Mouse (Mus musculus) ES-Bruce4 (cell line): Measurements from ENCODE around the gene Kcnk1. TPM values are rescaled to one million over a fixed set of nuclear protein-coding genes. Genes with fewer than 3 reads are reported as not detected.

Experiments used
- H3K27ac ChIP-seq: 2 replicates; pipeline ENCODE4 v1.5.1; 2012; ENCODE audit warnings: low read length, inconsistent platforms; ENCODE audit not compliant: insufficient read depth
- H3K27me3 ChIP-seq: 2 replicates; pipeline ENCODE4 v1.6.1; 2012; ENCODE audit warnings: mild to moderate bottlenecking, low read length, inconsistent platforms; ENCODE audit not compliant: control insufficient read depth, poor library complexity, insufficient read depth, severe bottlenecking
- H3K36me3 ChIP-seq: 2 replicates; pipeline ENCODE4 v1.6.1; 2012; ENCODE audit warnings: inconsistent platforms, mild to moderate bottlenecking, low read length, moderate library complexity; ENCODE audit not compliant: control insufficient read depth, poor library complexity, insufficient read depth, severe bottlenecking
- H3K4me1 ChIP-seq: one replicate; pipeline ENCODE4 v1.8.1; 2011; ENCODE audit warnings: low read length; ENCODE audit not compliant: control insufficient read depth, insufficient read depth
- H3K4me3 ChIP-seq: 2 replicates; pipeline ENCODE4 v1.5.1; 2011; ENCODE audit warnings: low read depth, mild to moderate bottlenecking, low read length
- H3K9ac ChIP-seq: 2 replicates; pipeline ENCODE4 v1.6.1; 2012; ENCODE audit warnings: low read depth, mild to moderate bottlenecking, inconsistent platforms; ENCODE audit not compliant: poor library complexity, severe bottlenecking
- H3K9me3 ChIP-seq: replicated peaks from 2 replicates; pipeline ENCODE4 v1.6.1; 2012; ENCODE audit warnings: mild to moderate bottlenecking, low read length, inconsistent platforms; ENCODE audit not compliant: control insufficient read depth, poor library complexity, insufficient read depth, severe bottlenecking
- CTCF ChIP-seq: IDR thresholded peaks from one replicate; pipeline ENCODE4 v1.8.1; 2011; ENCODE audit warnings: low read depth, low read length
- EP300 ChIP-seq: IDR thresholded peaks from 2 replicates; pipeline ENCODE4 v1.6.1; 2011; ENCODE audit warnings: low read depth, low read length; ENCODE audit not compliant: insufficient read depth
- POLR2A ChIP-seq: IDR thresholded peaks from one replicate; pipeline ENCODE4 v1.8.1; 2011; ENCODE audit warnings: low read length; ENCODE audit not compliant: insufficient read depth
- polyA plus RNA-seq: library from polyadenylated mRNA; stranded (reverse); fragments of >200 nt; gene quantifications from 2 replicates; pipeline ENCODE4 v1.2.4, GENCODE M21; 2011; ENCODE audit warnings: low read depth; ENCODE audit not compliant: missing spikeins, insufficient read depth, insufficient read length

The Kcnk1 gene
- polyA plus RNA-seq, 1 experiment = 38.8 TPM

DNA sequence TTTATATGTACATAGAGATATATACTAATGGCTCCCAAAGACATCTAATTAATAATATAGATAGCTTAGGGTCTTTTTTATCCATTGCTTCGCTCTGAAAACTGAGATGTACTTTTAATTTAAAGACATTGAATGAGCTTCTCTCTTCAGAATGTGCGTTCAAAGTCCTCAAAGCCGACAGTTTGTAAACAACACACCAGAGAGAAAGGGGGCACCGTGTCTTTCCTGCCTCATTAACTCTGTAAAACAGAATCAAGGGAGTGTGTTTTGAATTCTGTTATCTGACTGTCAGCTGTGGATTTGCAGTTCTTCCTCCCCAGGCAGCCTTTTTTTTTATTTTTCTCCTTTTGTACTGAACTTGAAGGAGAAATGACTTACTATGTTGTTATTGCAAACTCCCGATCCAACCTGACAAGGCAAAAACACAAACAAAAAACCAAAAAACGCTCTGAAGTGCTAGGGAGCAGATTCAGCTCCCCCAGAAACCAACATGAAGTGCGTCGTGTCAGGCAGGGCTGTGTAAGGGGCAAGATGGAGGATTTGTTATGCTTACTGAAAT, 69.7 kb downstream of the Kcnk1 start:
- Histone ChIP-seq H3K36me3 (no peaks in the 10 kb centered on the region), H3K9me3 (no peaks in the 10 kb centered on the region), H3K9ac (no peak overlapping the region), H3K27me3 (no peaks in the 10 kb centered on the region; the same call in 1 of the 2 replicates), H3K4me3 (no peak overlapping the region), H3K4me1 (no peaks in the 10 kb centered on the region), H3K27ac (no peak overlapping the region)
- TF ChIP-seq POLR2A (no peak), EP300 (no peak), CTCF (no peak)

GRCm38 (mm10) chr8:126067306-126067705, 72.3 kb downstream of the Kcnk1 start:
- Histone ChIP-seq H3K4me1 (no peaks in the 10 kb centered on the region), H3K9ac (no peak overlapping the region), H3K27ac (no peak overlapping the region), H3K9me3 (no peaks in the 10 kb centered on the region), H3K4me3 (no peak overlapping the region), H3K36me3 (no peaks in the 10 kb centered on the region), H3K27me3 (no peaks in the 10 kb centered on the region; the same call in 1 of the 2 replicates)
- TF ChIP-seq POLR2A (no peak), CTCF (no peak), EP300 (no peak)

- Histone ChIP-seq H3K27me3 (no peaks in the 10 kb centered on the region; the same call in 1 of the 2 replicates), H3K9ac (no peak overlapping the region), H3K27ac (no peak overlapping the region), H3K36me3 (no peaks in the 10 kb centered on the region), H3K9me3 (no peaks in the 10 kb centered on the region), H3K4me3 (no peak overlapping the region), H3K4me1 (no peaks in the 10 kb centered on the region)
- TF ChIP-seq POLR2A (no peak), EP300 (no peak), CTCF (no peak)
These were observed 73.2 kb downstream of the Kcnk1 start for GRCm38 (mm10) chr8:126068136-126068535.

- no peak overlapping the region for H3K9ac ChIP-seq
- no peaks in the 10 kb centered on the region for H3K27me3 ChIP-seq
- no peaks in the 10 kb centered on the region for H3K4me1 ChIP-seq
- H3K4me3 ChIP-seq = no peak overlapping the region
- no peaks in the 10 kb centered on the region for H3K36me3 ChIP-seq
- no peaks in the 10 kb centered on the region for H3K9me3 ChIP-seq
- no peak for TF ChIP-seq EP300
- no peak for TF ChIP-seq POLR2A
- TF ChIP-seq CTCF = no peak
- no peak overlapping the region for H3K27ac ChIP-seq
These were observed 77.7 kb downstream of the Kcnk1 start for GRCm38 (mm10) chr8:126072678-126073077.

DNA sequence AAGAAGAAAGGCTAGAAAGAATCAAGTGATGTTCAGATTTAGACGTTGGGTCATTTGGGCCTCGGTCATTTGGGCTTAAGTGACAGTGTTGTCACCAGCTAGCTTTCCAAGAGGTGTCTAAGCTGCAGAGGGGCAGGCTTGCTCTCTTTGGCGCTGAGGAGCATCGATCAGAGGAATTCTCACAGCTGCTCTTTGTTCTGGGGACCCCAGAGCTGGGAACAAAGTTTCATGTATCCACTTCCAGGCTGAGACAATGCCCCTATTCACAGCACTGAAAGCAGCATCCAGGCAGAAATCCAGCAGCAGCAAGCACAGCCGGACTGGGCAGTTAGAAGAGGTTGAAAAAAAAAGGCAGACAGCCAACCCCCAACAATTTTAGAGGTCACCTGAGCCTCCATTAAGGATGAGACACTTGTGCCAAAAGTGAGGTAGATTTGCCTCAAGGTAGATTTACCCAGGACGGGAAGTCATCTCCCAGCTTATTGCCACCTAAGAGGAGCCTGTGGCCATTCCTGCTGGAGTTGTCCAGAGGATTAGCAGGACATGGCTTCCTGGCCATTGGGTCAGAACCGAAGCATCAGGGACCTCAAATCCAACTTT, 78.3 kb downstream of the Kcnk1 start:
- Histone ChIP-seq H3K9me3 (no peaks in the 10 kb centered on the region), H3K27me3 (no peaks in the 10 kb centered on the region), H3K4me1 (no peaks in the 10 kb centered on the region), H3K36me3 (no peaks in the 10 kb centered on the region), H3K9ac (no peak overlapping the region), H3K27ac (no peak overlapping the region), H3K4me3 (no peak overlapping the region)
- TF ChIP-seq EP300 = no peak
- no peak for TF ChIP-seq POLR2A
- TF ChIP-seq CTCF = no peak

DNA sequence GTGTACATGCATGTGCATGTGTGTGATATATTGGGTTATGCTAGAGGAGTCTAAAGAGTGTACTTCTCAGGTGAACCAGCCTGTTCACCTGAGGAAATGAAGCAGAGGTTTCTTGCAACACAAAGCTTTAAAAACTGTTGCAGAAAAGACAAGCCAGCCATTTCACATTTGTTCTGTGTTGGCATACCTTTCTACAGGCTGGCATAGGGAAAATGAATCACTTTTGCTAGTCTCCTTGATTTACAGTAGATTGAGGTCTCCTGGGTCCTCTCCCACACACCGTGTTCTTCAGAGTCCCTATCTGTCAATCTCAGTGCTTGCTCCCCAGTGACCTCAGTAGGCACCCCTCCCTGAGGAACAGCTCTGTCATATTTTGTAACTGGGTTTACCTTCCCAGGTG, 79.1 kb downstream of the Kcnk1 start:
- no peaks in the 10 kb centered on the region for H3K36me3 ChIP-seq
- H3K9ac ChIP-seq = no peak overlapping the region
- no peak overlapping the region for H3K4me3 ChIP-seq
- no peak for TF ChIP-seq EP300
- no peak for TF ChIP-seq CTCF
- TF ChIP-seq POLR2A = no peak
- no peaks in the 10 kb centered on the region for H3K27me3 ChIP-seq
- no peaks in the 10 kb centered on the region for H3K4me1 ChIP-seq
- H3K9me3 ChIP-seq = no peaks in the 10 kb centered on the region
- H3K27ac ChIP-seq = no peak overlapping the region
